Mouse (Mus musculus) urinary bladder, postnatal 10 days (tissue): ENCODE results near the gene Ak5.

Experiments
- DNase-seq: peaks from one replicate; pipeline ENCODE4 v3.0.0; 2022; ENCODE audit warnings: low spot score

The Ak5 gene

DNA sequence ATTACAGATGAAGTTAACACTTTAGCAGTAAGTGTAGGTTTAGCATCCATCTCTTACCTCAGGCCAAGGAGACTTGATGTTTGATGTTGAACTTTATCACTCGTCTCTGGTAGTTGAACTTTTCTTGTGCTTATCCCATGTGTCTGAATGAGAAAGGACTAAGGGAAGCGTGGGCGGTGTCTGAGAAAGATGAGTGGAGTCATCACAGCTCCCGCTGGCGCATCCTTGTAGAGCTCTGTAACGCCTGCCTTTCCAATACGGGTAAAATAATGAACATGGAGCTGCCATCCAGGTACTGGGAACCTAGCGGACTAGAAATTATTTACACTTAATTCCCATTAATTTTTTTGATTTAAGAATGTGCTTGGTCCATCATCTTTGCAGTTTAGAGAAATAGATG is 239.2 kb downstream of the Ak5 start:
- no peak for DNase-seq
